Mouse (Mus musculus) liver, embryonic 14.5 days (tissue): ENCODE results near the gene Asxl1. TPM values are rescaled to one million over a fixed set of nuclear protein-coding genes. Genes with fewer than 3 reads are reported as not detected.

Experiments used
- ATAC-seq: fragments of 200-750 bp; cut with Nextera tagmentation; 2 replicates; pipeline ENCODE4 v1.8.0; 2017; ENCODE audit warnings: moderate number of reproducible peaks, mild to moderate bottlenecking, moderate library complexity; ENCODE audit not compliant: insufficient read depth
- DNase-seq, 3 experiments: peaks; one replicate each; pipeline ENCODE4 v3.0.0-alpha.2; 2012 to 2013; ENCODE audit warnings: low read depth in 3 of 3, low spot score in 3 of 3
- H3K27ac ChIP-seq: fragments of 300-500 bp; sonication (generic); 2 replicates; pipeline ENCODE4 v1.5.1; 2014; ENCODE audit warnings: moderate library complexity, mild to moderate bottlenecking, control low read depth, inconsistent platforms
- H3K27me3 ChIP-seq: fragments of 300-500 bp; sonication (generic); 2 replicates; pipeline ENCODE4 v1.6.1; 2014; ENCODE audit warnings: mild to moderate bottlenecking, low read length, moderate library complexity; ENCODE audit not compliant: control insufficient read depth, insufficient read depth
- H3K36me3 ChIP-seq: fragments of 300-500 bp; sonication (generic); replicated peaks from 2 replicates; pipeline ENCODE4 v1.6.1; 2014; ENCODE audit warnings: low read depth; ENCODE audit not compliant: control insufficient read depth, insufficient read depth
- H3K4me1 ChIP-seq, 2 experiments: fragments of 200-500 bp in 1 of 2; fragments of 300-500 bp in 1 of 2; sonication (generic) in 1 of 2; replicated peaks; 2 replicates each; pipeline ENCODE4 v1.6.1; 2012 to 2014; ENCODE audit warnings: antibody characterized with exemption in 1 of 2, inconsistent platforms in 1 of 2, low read length in 1 of 2; ENCODE audit not compliant: control insufficient read depth in 2 of 2, insufficient read depth in 2 of 2
- H3K4me2 ChIP-seq: fragments of 300-500 bp; sonication (generic); 2 replicates; pipeline ENCODE4 v1.6.1; 2014; ENCODE audit warnings: low read depth, mild to moderate bottlenecking, control low read depth, moderate library complexity
- H3K4me3 ChIP-seq, 2 experiments: fragments of 200-500 bp in 1 of 2; fragments of 300-500 bp in 1 of 2; sonication (generic) in 1 of 2; 2 replicates each; pipeline ENCODE4 v1.5.1; 2012 to 2014; ENCODE audit warnings: low read depth in 2 of 2, low read length in 2 of 2, mild to moderate bottlenecking in 2 of 2, control low read depth in 1 of 2, inconsistent platforms in 1 of 2, moderate library complexity in 1 of 2; ENCODE audit not compliant: insufficient read depth in 1 of 2
- H3K9ac ChIP-seq: fragments of 300-500 bp; sonication (generic); replicated peaks from 2 replicates; pipeline ENCODE4 v1.6.1; 2014; ENCODE audit warnings: mild to moderate bottlenecking, control low read depth, moderate library complexity
- H3K9me3 ChIP-seq: fragments of 300-500 bp; sonication (generic); 2 replicates; pipeline ENCODE4 v1.6.1; 2016; ENCODE audit warnings: low read length, mixed read lengths; ENCODE audit not compliant: control insufficient read depth
- CTCF ChIP-seq: IDR thresholded peaks from 2 replicates; pipeline ENCODE4 v1.5.1; 2016; ENCODE audit warnings: antibody characterized with exemption, low read depth, control low read depth
- EP300 ChIP-seq: IDR thresholded peaks from 2 replicates; pipeline ENCODE4 v1.6.1; 2016; ENCODE audit warnings: antibody characterized with exemption, low read depth
- WGBS: fragments of 180-500 bp; shearing (Covaris S2); extraction: QIAGEN DNeasy Blood & Tissue Kit; methylation state at CpG from one replicate; pipeline ENCODE4 v1.1.7; 2014; ENCODE audit not compliant: insufficient replicate concordance; 5-methylcytosine and 5-hydroxymethylcytosine counted together
- polyA plus RNA-seq, 2 experiments: library from polyadenylated mRNA; depleted of rRNA in 1 of 2; stranded (reverse) in 1 of 2; unstranded in 1 of 2; fragments of >200 nt; fragmentation: Nextera tagmentation in 1 of 2; extraction: Ambion mirVana in 1 of 2; gene quantifications; 2 replicates each; pipeline versions ENCODE4 v1.2.1 to v1.2.3; 2012 to 2014

Asxl1 gene
- polyA plus RNA-seq, 2 experiments, result 6.5 to 7.7 TPM

DNA sequence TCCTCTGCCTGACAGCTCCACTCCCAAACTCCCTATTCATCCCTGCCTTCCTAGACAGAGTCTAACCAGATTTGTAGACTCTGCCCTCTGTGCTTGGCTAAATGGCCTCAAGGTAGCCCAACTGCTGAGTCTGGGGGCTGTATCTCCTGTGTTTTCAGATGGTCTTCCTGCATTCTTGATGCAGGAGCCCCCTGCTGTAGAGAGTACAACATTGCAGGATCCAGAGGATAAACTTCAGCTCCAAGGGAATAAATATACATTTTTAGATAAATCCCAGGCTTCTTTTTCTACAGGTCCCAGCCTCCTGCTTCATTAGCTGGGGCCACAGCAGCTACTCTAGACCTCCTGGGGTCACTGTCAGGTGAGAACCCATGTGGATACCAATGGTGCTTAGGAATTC lies 75.6 kb downstream of the Asxl1 start:
- DNase-seq (no peak), ATAC-seq (no peak)
- H3K27ac ChIP-seq, result no peak overlapping the region
- H3K36me3 ChIP-seq, result peaks cover 26% of the 10 kb centered on the region
- H3K9me3 ChIP-seq, result no peaks in the 10 kb centered on the region
- H3K4me2 ChIP-seq, result no peak overlapping the region
- peaks cover 6 to 10% of the 10 kb centered on the region in 2 experiments for H3K4me1 ChIP-seq
- TF ChIP-seq CTCF (peak; percentile 44), EP300 (no peak)
- no peaks in the 10 kb centered on the region for H3K27me3 ChIP-seq
- H3K9ac ChIP-seq, result no peak overlapping the region
- no peak overlapping the region for H3K4me3 ChIP-seq

DNA sequence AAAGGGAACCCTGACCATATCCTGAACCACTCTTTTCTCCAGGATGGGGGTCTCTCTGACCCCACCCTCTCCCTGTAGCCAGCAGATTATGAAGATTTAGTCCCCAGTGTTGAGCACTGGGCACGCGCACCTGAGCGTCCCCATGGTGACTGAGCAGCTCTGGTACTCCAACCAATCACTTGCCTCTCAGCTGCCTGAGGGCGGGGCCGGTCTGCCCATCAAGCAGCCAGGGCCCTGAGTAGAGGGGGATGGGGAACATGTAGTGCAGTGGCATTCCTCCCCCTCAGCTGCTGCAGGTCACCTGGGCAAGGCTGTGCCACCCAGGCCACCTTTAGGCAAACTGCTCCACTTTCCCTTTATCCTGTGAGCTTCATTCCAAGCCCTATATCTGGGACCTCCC lies 76.4 kb downstream of the Asxl1 start:
- Histone ChIP-seq H3K9me3 (no peaks in the 10 kb centered on the region), H3K4me1 (peaks cover 9 to 15% of the 10 kb centered on the region in 2 experiments), H3K27ac (no peak overlapping the region), H3K9ac (no peak overlapping the region), H3K4me2 (no peak overlapping the region), H3K27me3 (no peaks in the 10 kb centered on the region), H3K4me3 (no peak overlapping the region), H3K36me3 (peaks cover 18% of the 10 kb centered on the region)
- ATAC-seq (no peak), DNase-seq (no peak)
- TF ChIP-seq CTCF (no peak), EP300 (no peak)
- WGBS, result 66% methylated on average over 5 of the region's 5 CpGs

DNA sequence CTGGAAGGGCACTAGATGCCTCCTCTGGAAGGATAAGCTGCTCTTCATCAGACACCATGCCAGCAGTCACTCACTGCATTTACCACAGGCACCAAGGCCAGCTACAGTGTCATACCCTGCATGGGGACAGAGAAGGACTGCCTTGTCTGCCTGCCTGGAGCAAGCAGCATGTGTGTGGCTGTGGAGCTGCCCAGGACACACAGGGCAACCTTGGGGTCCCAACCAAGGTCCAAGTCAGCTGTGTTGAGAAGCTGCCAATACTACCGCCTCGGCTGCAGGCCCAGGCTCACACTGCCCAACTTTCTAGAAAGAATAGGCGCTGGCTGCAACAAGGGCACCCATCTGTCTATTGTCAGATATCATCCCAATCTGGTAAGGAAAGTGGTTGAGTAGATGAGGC lies 77.5 kb downstream of the Asxl1 start:
- H3K27me3 ChIP-seq, result no peaks in the 10 kb centered on the region
- H3K36me3 ChIP-seq, result peaks cover 8% of the 10 kb centered on the region
- TF ChIP-seq EP300, result no peak
- H3K9ac ChIP-seq, result no peak overlapping the region
- ATAC-seq (no peak), DNase-seq (no peak)
- 72% methylated on average over 3 of the region's 3 CpGs for WGBS
- H3K27ac ChIP-seq, result no peak overlapping the region
- no peak overlapping the region for H3K4me3 ChIP-seq
- peaks cover 13 to 20% of the 10 kb centered on the region in 2 experiments for H3K4me1 ChIP-seq
- no peak overlapping the region for H3K4me2 ChIP-seq
- no peaks in the 10 kb centered on the region for H3K9me3 ChIP-seq

DNA sequence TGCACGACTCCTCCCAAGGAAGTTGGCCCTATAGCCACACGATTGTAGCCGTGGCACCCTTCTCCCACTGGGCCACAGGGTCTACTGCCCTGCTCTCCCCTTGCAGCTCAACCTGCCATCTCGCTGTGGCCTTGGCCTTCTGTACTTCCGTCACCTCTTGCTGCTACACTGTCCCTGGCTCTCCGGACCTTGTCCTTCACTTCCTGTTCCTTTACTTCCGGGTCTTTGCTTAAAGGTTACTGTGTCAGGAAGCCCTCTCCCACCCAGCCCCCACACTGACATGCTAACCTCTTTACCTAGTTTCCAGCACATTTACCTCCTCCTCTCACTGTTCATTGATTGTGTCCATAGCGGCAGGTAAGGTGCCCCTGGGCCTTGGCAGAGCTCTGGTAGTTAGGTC lies 78.9 kb downstream of the Asxl1 start:
- 70% methylated on average over 8 of the region's 8 CpGs for WGBS
- no peak overlapping the region for H3K4me2 ChIP-seq
- peaks cover 13 to 20% of the 10 kb centered on the region in 2 experiments for H3K4me1 ChIP-seq
- ATAC-seq (no peak), DNase-seq (no peak)
- H3K4me3 ChIP-seq, result no peak overlapping the region
- no peaks in the 10 kb centered on the region for H3K9me3 ChIP-seq
- H3K36me3 ChIP-seq, result peaks cover 6% of the 10 kb centered on the region; the same call in 1 of the 2 replicates
- H3K27ac ChIP-seq, result no peak overlapping the region
- H3K9ac ChIP-seq, result no peak overlapping the region
- H3K27me3 ChIP-seq, result no peaks in the 10 kb centered on the region
- no peak for TF ChIP-seq CTCF
- TF ChIP-seq EP300, result no peak

DNA sequence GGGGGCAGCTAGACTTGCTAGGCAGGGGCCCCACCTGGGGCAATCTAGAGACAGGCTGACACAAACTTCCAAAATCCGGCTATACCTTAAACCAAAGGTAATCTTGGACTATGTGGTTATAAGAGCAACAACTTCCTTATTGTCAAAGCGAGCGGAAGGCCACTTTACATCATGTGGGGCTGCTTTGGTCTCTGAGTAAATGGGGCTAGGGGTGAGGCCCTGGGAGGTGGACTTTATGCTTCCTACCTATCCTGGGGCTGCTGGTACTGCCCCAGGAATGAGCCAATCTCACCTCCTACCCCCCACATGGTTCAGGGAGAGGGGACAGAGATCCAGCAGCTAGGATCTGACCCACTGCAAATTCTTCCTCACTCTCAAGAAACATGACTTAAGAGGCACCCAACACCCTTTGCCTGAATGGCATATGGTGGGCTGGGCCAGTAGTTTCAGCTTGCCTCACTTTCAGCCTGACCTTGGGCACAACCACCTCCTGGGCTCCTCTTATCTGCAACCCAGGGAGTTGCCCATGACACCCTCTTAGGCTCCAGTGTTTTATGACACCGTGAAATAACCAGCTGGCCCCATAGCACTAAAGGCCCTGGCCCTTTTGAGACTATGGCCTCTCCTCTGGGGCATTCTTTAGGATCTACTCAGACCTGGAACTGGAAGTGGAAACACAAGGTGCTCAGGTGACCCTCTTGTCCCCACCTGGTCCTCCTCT lies 79.7 kb downstream of the Asxl1 start:
- DNase-seq, result no peak
- WGBS, result 64% methylated on average over 4 of the region's 4 CpGs
- Histone ChIP-seq H3K36me3 (no peaks in the 10 kb centered on the region; the same call in 1 of the 2 replicates), H3K27me3 (no peaks in the 10 kb centered on the region), H3K9ac (no peak overlapping the region), H3K4me1 (peaks cover 13 to 20% of the 10 kb centered on the region in 2 experiments), H3K4me2 (no peak overlapping the region), H3K27ac (no peak overlapping the region), H3K4me3 (no peak overlapping the region), H3K9me3 (no peaks in the 10 kb centered on the region)
- TF ChIP-seq EP300 (no peak), CTCF (no peak)
- no peak for ATAC-seq
